Mouse (Mus musculus) G1E-ER4 (cell line): ENCODE results near the gene Egfem1. TPM values are rescaled to one million over a fixed set of nuclear protein-coding genes. Genes with fewer than 3 reads are reported as not detected.

Experiments used
- GATA1 ChIP-seq: IDR thresholded peaks from one replicate; pipeline ENCODE4 v1.8.0; 2012; ENCODE audit warnings: low read length, inconsistent platforms
- polyA plus RNA-seq: library from polyadenylated mRNA; stranded (reverse); fragments of >175 nt; gene quantifications from 2 replicates; pipeline ENCODE4 v1.2.3, GENCODE M21; 2012

Egfem1 gene
- polyA plus RNA-seq, 1 experiment = not detected

- no peak for TF ChIP-seq GATA1
Observed at GRCm38 (mm10) chr3:29421634-29422033, 339.8 kb downstream of the Egfem1 start.

DNA sequence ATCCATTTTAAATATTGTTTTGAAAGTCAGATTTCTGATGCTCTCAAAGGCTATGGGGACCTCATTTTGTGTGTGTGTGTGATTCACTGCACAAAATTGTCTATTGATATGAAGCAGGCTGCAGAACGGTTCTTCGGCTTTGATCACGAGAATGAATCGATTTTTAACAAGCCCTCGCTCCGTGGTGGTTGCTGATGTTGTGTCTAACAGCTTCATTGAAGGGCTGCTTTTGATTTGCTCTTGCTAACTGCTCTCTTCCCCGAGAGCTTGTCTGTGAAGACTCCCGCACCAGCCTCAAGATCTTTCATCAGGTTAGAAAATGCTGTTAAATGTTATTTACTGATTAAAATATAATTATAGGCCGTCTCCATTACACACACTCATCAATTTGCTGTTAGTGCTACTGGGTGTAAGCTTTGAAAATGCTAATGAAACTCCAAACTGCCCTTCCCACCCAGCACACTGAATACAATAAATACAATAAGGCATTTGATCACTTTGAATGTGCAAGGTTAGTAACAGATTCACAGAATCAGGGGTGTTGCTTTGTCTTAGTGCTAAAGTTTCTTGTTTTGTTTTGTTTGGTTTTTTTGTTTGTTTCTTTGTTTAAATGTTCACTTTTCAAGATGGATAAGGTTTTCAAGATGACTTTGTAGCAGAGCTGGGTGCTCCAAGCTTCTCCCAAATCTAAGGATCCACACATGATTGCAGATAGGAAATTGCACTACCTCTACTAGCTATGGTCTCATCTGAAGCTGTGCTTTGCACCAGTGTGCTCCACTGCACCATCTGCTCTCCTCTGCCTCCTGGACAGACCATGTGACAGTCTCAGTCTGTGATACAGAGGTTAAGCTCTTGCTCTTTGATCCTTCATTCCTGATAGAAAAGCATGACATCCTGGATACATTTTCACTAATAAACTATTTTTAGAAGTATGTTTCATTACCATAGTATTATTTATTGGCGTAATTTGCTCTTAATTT, 350.6 kb downstream of the Egfem1 start:
- no peak for TF ChIP-seq GATA1

DNA sequence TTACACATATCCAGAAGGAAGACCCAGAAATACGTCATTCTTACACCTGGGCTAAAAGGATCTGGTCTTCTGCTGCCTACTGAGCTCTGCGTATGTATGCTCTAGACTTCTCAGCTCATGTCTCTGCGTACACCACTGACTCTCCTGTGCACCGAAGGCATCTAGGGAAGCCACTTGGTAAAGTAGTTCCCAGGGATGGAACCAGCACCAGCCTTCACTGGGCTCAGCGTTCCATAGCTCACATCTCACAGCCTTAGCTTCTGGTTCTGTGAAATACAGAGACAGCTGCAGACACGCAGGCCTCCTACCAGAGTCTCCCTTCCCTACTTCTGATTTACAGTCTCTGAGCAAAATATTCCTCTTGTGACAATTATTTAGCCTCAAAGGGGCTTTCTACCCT, 361.2 kb downstream of the Egfem1 start:
- TF ChIP-seq GATA1 = no peak

GRCm38 (mm10) chr3:29444661-29445060, 362.8 kb downstream of the Egfem1 start:
- TF ChIP-seq GATA1 = no peak

- no peak for TF ChIP-seq GATA1
Observed at GRCm38 (mm10) chr3:29446081-29446480, 364.3 kb downstream of the Egfem1 start.

DNA sequence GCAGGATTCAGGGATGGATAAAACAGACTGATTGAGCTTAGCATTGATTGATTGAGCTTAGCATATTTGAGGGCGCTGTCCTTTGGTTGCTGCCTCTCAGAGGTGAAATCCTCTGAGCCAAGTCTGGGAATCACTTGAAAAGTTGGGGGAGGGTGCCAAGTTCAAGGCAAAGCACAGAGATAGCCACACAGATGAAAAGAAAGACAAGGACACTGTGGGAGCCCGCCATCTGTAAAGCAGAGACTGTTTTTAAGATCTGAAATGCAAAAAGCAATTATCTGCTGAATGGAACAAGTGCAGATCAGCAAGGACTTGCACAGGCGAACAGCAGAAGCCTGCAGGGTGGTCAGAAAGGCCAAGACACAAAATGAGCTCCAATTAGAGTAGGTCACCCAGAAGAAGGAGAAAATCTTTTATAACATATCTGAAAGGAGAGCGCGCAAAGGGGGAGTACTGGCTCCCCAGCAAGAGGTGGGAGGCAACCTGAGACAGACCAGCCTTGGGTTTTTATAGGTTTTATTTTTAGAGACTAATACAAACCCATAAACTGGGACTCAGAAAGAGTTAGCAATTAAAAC, 367.1 kb downstream of the Egfem1 start:
- TF ChIP-seq GATA1 = no peak

DNA sequence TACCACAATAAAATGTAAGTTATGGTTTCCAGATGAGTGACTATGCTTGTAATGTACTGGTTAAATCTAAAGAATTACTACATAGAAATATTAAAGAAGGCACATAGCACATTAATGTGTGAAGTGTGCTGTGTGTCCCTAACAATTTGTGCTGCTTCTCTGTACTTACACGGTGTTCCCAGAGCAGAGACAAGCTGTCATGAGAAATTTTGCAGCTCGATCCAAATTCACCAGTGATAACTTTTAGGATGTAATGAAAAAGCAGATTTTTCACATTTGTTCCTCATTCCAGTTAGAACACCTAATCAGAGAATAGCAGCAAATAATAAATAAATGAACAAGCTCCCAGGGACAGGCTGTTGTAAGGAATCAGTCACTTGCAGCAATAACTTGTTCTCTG, 416.4 kb downstream of the Egfem1 start:
- TF ChIP-seq GATA1 = no peak

GRCm38 (mm10) chr3:29499188-29499587, 417.4 kb downstream of the Egfem1 start:
- no peak for TF ChIP-seq GATA1

DNA sequence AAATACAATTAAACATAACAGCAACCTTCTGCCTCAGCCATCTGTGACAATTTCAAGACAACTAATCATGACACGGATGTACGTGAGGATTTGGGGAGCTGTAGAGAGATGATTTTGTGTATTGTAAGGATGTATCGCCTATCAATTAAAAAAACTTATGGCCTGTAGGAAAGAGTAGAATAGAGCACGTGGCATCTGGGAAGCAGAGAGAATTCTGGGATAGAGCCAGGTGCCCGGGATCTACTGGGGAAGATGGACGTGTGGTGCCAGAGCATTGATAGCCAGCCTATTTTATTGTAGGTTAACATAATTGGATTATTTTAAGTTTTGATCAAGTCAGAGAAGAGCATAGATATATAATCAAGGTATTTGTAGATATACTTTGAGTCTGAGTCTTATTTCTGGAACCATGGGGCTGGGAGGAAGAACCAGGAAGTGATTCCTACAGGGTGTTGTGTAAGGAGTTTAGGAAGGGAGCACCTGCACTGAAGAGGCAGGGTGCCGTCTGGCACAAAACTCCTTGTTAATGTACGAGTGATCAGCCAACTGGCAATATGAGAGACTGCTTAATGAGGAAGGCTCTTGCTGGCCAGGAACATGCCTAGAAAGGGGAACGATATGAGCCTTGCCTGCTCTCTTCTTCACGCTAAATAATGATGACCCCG, 443.6 kb downstream of the Egfem1 start:
- TF ChIP-seq GATA1 = no peak

DNA sequence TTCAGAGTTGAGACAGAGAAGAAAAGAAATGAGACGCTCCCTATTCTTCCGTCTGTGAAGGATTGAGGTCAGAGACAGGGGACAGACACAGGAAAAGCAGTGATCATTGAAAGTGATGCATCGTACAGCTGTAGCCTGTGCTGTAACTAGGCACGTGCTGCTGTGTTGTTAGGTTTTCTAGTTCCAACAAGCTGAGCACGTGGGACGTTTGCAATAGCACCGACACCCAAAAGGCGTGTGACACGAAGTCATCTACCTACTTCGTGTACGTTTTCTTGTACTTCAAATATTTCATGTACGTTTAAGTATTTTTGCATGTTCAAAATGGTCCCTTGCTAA, 444.1 kb downstream of the Egfem1 start:
- no peak for TF ChIP-seq GATA1

DNA sequence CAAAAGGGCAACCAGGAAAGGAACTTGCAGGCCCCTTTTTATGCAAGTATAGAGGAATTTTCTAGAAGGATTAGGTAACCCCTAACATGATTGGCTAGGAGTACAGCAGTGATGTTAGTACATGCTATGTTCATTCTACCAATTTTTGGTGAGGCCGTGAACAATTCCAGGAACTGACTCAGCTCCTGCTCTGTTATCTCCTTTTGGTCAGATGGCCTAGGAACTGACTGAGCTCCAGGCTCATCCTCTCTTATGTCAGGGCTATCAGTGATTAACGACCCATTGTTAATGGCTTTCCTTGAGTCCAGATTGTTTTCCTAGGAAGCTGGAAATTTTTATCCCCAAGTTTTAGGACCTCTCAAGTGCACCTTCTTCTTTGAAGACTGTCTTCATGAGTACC, 457.4 kb downstream of the Egfem1 start:
- no peak for TF ChIP-seq GATA1

GRCm38 (mm10) chr3:29539902-29540301, 458.1 kb downstream of the Egfem1 start:
- no peak for TF ChIP-seq GATA1

GRCm38 (mm10) chr3:29541477-29542079, 459.8 kb downstream of the Egfem1 start:
- no peak for TF ChIP-seq GATA1

GRCm38 (mm10) chr3:29544056-29544455, 462.2 kb downstream of the Egfem1 start:
- no peak for TF ChIP-seq GATA1

DNA sequence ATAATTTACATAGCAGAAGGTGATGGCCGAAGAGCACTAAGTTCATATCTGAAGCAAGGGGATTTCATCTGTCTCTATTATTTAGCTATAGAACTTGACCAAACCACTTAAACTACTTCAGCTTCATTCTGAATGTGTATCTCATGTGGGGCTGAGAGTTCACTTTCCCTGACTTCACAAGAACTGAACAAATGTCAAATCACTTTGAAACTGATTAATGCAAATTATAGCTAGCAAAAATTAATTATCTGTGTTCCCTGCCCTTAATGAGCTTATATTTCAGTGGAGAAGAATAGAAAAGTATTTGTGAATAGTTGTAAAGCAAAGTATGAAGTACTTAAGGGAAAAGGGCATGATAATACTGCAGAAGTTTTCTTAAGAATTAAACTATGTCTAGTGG, 481.3 kb downstream of the Egfem1 start:
- no peak for TF ChIP-seq GATA1
